Mouse (Mus musculus): ENCODE results near the gene Jakmip3.

GRCm38 (mm10) chr7:138947741-138948140 is 7.2 kb downstream of the Jakmip3 start:
- TF ChIP-seq TAL1 (IDR thresholded peaks at IDR 0.05; ENCODE audit: low read length) (no peak), GATA1 (IDR thresholded peaks at IDR 0.05; ENCODE audit: low read length) (no peak)
